Mouse (Mus musculus) liver, adult 2 months (tissue): ENCODE data around the gene Npff. TPM values are rescaled to one million over a fixed set of nuclear protein-coding genes. Genes with fewer than 3 reads are reported as not detected.

Experiments used
- DNase-seq: peaks from one replicate; pipeline ENCODE4 v3.0.0-alpha.2; 2011; ENCODE audit warnings: low read depth, low spot score; ENCODE audit errors: extremely low read depth
- H3K27ac ChIP-seq: fragments of 200-500 bp; replicated peaks from 2 replicates; pipeline ENCODE4 v1.5.1; 2012; ENCODE audit warnings: low read depth, mild to moderate bottlenecking, control low read depth, inconsistent platforms, low read length; ENCODE audit not compliant: insufficient read depth
- H3K27me3 ChIP-seq: fragments of 200-500 bp; 2 replicates; pipeline ENCODE4 v1.6.1; 2012; ENCODE audit warnings: mild to moderate bottlenecking, moderate library complexity, low read length, inconsistent platforms; ENCODE audit not compliant: control insufficient read depth, insufficient read depth
- H3K36me3 ChIP-seq: fragments of 200-500 bp; 2 replicates; pipeline ENCODE4 v1.6.1; 2012; ENCODE audit warnings: low read length, inconsistent platforms; ENCODE audit not compliant: control insufficient read depth, insufficient read depth
- H3K4me1 ChIP-seq: fragments of 200-500 bp; 2 replicates; pipeline ENCODE4 v1.6.1; 2011; ENCODE audit warnings: low read length; ENCODE audit not compliant: control insufficient read depth, insufficient read depth
- H3K4me3 ChIP-seq: fragments of 200-500 bp; 2 replicates; pipeline ENCODE4 v1.5.1; 2011; ENCODE audit warnings: low read depth, mild to moderate bottlenecking, control low read depth, low read length, moderate library complexity; ENCODE audit not compliant: insufficient read depth
- H3K79me2 ChIP-seq: fragments of 200-500 bp; 2 replicates; pipeline ENCODE4 v1.6.1; 2012; ENCODE audit warnings: inconsistent platforms, mild to moderate bottlenecking, low read length, moderate library complexity; ENCODE audit not compliant: control insufficient read depth, insufficient read depth
- H3K9ac ChIP-seq: fragments of 200-500 bp; 2 replicates; pipeline ENCODE4 v1.6.1; 2012; ENCODE audit warnings: low read depth, mild to moderate bottlenecking, control low read depth, inconsistent platforms, low read length
- CTCF ChIP-seq: fragments of 200-500 bp; IDR thresholded peaks from 2 replicates; pipeline ENCODE4 v1.5.1; 2011; ENCODE audit warnings: low read depth, low read length, control low read depth
- POLR2A ChIP-seq: fragments of 200-500 bp; IDR thresholded peaks from 2 replicates; pipeline ENCODE4 v1.6.1; 2011; ENCODE audit warnings: low read length, control low read depth; ENCODE audit not compliant: insufficient read depth; ENCODE audit errors: extremely low read depth
- WGBS: fragments of 180-500 bp; shearing (Covaris S2); methylation state at CpG from one replicate; pipeline ENCODE4 v1.1.7; 2018; 5-methylcytosine and 5-hydroxymethylcytosine counted together
- polyA plus RNA-seq: library from polyadenylated mRNA; depleted of rRNA; stranded (reverse); fragments of >200 nt; gene quantifications from 2 replicates; pipeline ENCODE4 v1.2.3, GENCODE M21; 2012
- total RNA-seq: library from RNA; depleted of rRNA; stranded (reverse); fragments of >200 nt; gene quantifications from 2 replicates; pipeline ENCODE4 v1.2.3, GENCODE M21; 2014

Npff gene
- total and polyA plus RNA-seq, 2 experiments: 0.65 to 3.5 TPM

DNA sequence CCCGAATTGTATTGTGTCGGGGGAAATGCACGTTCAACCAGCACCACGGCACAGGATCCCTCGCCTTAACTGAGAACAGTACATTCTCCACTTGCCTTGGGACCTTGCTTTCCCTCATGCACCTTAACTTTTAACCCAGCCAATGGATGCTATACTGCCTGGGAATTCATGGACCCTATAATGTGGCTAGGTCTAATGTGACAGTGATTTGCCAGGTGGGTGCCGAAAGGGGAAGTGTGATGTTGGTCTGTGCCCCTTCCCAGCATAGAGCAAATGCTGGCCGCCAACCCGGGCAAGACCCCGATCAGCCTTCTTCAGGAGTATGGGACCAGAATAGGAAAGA lies 5.9 kb downstream of the Npff start:
- Histone ChIP-seq H3K79me2 (no peaks in the 10 kb centered on the region), H3K9ac (peak overlapping the region; percentile 70), H3K36me3 (peaks cover 2% of the 10 kb centered on the region; the same call in 1 of the 2 replicates), H3K4me1 (peaks cover 3% of the 10 kb centered on the region; the same call in 1 of the 2 replicates), H3K27me3 (no peaks in the 10 kb centered on the region), H3K27ac (peak overlapping the region; percentile 22), H3K4me3 (peak overlapping the region; percentile 81)
- WGBS: 7% methylated on average over 9 of the region's 9 CpGs
- TF ChIP-seq CTCF: no peak
- no peak for TF ChIP-seq POLR2A
- no peak for DNase-seq

DNA sequence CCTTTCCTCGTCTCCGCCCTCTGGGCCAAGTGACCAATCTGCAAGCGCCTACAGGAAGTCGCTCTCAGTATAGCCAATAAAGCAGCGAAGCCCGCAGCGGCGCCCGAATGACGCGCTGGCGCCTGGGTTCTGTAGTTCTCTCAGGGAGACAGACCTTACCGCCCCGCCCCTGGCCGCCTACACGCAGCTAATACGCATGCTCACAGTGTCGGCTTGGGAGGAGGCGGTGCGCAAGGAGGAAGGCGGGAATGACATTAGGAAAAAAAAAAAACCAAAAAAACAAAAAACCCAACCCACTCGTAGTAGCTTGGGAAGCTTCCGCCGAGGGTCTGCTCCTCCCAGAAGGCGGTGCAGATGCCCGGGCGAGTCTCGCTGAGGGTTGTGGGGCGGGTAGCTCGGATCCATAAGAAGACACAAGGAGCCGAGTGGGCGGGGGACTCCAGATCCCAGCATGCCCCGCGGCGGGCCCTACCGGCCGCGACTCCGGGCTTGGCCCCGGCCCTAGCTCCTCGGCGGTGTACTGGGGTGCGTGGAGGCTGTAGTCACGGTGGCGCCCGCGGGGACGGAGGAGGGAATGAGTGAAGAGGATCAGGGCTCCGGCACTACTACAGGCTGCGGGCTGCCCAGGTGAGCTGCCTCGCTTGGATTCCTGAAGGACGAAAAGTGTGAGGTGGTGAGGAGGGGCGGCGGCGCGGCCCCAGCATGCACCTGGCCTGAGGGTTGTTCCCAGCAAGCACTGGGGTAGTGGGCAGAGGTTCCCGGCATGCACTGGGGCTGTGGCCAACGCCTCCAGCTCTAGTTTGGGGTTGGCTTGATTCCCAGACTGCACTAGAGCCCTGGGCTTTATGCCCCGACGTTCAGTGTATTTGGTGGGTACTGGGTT lies 6.5 kb downstream of the Npff start, which contains the start of gene Tarbp2:
Gene Tarbp2 (plus strand): TSS at position 217 of the 883 bp plus-strand sequence.
- TF ChIP-seq CTCF (no peak), POLR2A (peak; percentile 15; the same call in 1 of the 2 replicates)
- Histone ChIP-seq H3K79me2 (no peaks in the 10 kb centered on the region), H3K27ac (peak within 1 kb of the TSS; percentile 95), H3K4me3 (peak within 1 kb of the TSS; percentile 81), H3K27me3 (no peaks in the 10 kb centered on the region), H3K4me1 (peaks cover 3% of the 10 kb centered on the region; the same call in 1 of the 2 replicates), H3K9ac (peak within 1 kb of the TSS; percentile 94), H3K36me3 (no peaks in the 10 kb centered on the region; the same call in 1 of the 2 replicates)
- peak; percentile 100 for DNase-seq
- under 1% methylated on average over 60 of the region's 60 CpGs for WGBS

DNA sequence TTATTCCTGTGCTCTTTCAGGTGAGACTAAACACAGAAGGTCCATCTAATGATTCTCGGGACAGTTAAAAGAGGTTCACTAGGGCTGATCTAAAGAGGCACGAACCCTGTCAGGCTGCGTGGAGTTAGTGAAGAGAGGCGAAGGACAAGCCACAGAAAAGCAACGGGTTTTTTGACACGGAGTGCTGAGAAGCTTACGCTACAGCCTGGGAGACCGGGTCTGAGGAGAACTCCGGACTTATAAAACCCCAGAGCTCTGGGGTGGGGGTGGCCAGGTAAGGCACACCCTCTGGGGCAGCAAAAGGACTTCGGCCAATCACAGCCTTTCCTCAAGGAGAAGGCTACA lies 7.1 kb downstream of the Npff start:
- TF ChIP-seq POLR2A (peak; percentile 85), CTCF (no peak)
- Histone ChIP-seq H3K36me3 (no peaks in the 10 kb centered on the region; the same call in 1 of the 2 replicates), H3K9ac (peak overlapping the region; percentile 61), H3K27me3 (no peaks in the 10 kb centered on the region), H3K27ac (peak overlapping the region; percentile 69), H3K4me1 (peaks cover 3% of the 10 kb centered on the region; the same call in 1 of the 2 replicates), H3K79me2 (no peaks in the 10 kb centered on the region), H3K4me3 (peak overlapping the region; percentile 71)
- no peak for DNase-seq
- under 1% methylated on average over 10 of the region's 10 CpGs for WGBS

DNA sequence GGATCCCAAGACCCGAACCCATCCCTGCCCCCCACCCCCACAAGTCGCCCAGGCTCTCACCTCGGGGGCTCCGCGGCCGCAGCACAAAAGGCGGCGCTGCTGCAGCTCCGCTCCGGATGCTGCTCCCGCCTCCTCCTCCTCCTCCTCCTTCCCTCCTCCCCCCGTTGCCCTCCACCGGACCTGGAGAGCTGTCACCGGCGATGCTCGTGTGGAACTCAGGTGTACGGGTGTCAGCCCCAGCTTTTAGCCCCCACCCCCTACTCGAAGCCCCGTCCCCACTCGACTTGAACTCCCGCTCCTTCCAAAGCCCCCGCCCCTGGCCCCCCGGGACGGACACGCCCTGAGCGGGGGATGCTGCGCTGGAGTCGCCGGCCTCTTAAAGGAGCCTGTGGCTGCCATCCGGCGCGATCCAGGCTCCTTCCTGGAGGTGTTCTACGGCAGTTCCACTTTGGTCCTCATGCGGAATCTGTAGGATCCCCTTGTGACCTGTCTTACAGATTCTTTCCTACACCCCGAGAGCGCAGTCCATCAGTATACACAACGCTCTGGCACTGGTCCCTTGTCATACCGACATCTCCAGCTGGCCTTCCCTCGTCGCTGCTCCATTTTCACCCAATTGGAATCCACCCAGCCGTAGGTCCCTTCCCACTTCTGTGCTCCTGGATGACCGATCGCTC lies 7.9 kb downstream of the Npff start, which contains the start of gene Map3k12:
Gene Map3k12 (minus strand): TSS at position 337 of the 677 bp plus-strand sequence.
- peak within 1 kb of the TSS; percentile 61 for H3K9ac ChIP-seq
- peak; percentile 71 for DNase-seq
- peaks cover 3% of the 10 kb centered on the region; the same call in 1 of the 2 replicates for H3K4me1 ChIP-seq
- TF ChIP-seq CTCF (no peak), POLR2A (no peak)
- H3K27me3 ChIP-seq: no peaks in the 10 kb centered on the region
- H3K4me3 ChIP-seq: peak within 1 kb of the TSS; percentile 71
- H3K27ac ChIP-seq: peak within 1 kb of the TSS; percentile 69
- 1% methylated on average over 43 of the region's 43 CpGs for WGBS
- H3K36me3 ChIP-seq: no peaks in the 10 kb centered on the region
- H3K79me2 ChIP-seq: no peaks in the 10 kb centered on the region

DNA sequence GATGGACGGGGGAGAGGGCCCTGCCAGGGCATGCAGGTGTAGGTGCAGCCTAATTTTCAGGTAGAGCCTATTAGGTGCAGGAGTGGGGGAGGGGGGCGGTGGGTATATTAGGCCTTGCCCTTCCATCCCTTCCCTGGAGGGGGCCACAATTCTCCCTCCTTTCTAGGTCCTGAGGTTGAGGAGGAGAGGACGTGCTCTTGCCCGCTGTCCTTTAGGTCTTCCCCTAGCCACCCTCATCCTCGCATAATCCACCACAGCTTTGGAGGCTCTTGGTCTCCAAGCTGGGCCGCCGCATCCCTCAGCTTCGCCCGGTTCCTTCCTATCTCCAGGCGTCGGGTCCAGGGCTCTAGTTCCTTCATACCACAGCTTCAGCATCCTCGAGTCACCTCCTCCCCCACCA lies 8.4 kb downstream of the Npff start:
- H3K79me2 ChIP-seq: no peaks in the 10 kb centered on the region
- 42% methylated on average over 12 of the region's 12 CpGs for WGBS
- TF ChIP-seq CTCF (no peak), POLR2A (no peak)
- DNase-seq: no peak
- no peaks in the 10 kb centered on the region for H3K36me3 ChIP-seq
- peak overlapping the region; percentile 59 for H3K9ac ChIP-seq
- peak overlapping the region; percentile 71 for H3K4me3 ChIP-seq
- H3K27ac ChIP-seq: no peak overlapping the region
- H3K27me3 ChIP-seq: no peaks in the 10 kb centered on the region
- peaks cover 3% of the 10 kb centered on the region; the same call in 1 of the 2 replicates for H3K4me1 ChIP-seq
